Mouse (Mus musculus): ENCODE data around the gene Ehbp1.

The Ehbp1 gene

DNA sequence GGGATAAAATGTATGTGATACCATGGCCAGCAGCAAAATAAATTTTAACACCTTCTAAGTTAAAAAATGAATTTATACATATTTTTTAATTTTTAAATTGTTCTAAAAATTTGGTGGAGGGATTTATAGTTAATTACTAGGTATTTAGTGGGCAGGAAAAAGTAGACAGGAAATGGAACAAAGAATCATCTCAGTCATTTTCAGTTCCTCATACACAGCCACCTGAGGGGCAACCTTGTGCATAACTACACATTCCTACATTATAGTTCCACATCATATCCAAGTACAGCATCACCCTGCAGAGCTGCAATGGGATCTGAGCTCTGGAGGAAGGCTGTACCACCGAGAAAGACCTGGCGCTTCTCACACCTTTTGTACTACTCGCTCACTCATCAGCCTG is 373.2 kb downstream of the Ehbp1 start:
- DNase-seq (ENCODE audit: low read depth, low spot score) = no peak
